Mouse (Mus musculus): ENCODE data around the gene Btn2a2.

DNA sequence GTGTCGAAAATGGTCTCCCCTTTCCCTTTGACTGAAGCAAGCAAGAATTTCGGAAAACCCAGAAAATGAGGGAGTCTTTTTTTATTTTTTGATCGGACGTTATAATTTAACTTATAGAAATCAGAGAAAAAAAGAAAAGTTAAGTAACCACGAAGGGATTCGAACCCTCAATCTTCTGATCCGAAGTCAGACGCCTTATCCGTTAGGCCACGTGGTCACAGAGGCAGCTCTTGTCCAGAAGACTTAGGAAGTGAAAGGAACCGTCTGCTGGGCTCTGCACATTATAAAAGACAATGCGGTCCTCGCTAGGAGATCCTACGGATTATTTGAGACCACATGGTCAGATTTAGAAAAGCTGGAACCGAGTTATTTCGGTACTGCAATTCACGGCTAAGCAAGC, 37.7 kb upstream of the Btn2a2 start:
- TF ChIP-seq GATA1 (IDR thresholded peaks at IDR 0.05; ENCODE audit: borderline replicate concordance, low read length): no peak
- no peak for TF ChIP-seq FLI1 (IDR thresholded peaks at IDR 0.05; ENCODE audit: low read length)

Data from megakaryocyte, embryonic 14.5 days (primary cell).